Mouse (Mus musculus): ENCODE measurements around the gene Pdzrn3.

GRCm38 (mm10) chr6:101290160-101290559, 87.5 kb downstream of the Pdzrn3 start:
- TF ChIP-seq CTCF (IDR thresholded peaks at IDR 0.05; ENCODE audit: borderline replicate concordance, control insufficient read depth, extremely low read depth, insufficient read depth, low read length, poor library complexity) (no peak), POLR2A (IDR thresholded peaks at IDR 0.05; ENCODE audit: control insufficient read depth, extremely low read depth, insufficient read depth, low read length, poor library complexity) (no peak)
